Mouse (Mus musculus): ENCODE data around the gene Celf2.

DNA sequence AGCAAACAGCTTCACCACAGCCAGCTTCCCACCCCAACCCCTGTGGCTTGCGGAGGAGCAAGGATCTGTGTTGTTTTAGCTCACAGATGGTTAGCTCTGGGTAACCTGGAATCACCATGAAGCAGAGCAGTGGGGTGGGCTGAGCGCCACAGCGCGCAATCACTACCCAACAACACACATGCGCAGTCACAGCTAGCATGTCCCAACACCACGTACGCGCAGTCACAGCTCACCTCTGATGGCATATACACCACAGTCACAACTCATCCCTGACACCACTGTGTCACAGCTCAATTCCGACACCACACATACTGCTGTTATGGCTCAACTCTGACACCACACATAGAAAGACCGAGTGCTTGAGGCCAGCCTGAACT is 985.5 kb downstream of the Celf2 start:
- TF ChIP-seq CTCF (IDR thresholded peaks at IDR 0.05; ENCODE audit: low read depth, low read length): no peak
- TF ChIP-seq POLR2A (IDR thresholded peaks at IDR 0.05; ENCODE audit: borderline replicate concordance, low read depth, low read length): no peak

All from bone marrow macrophage, adult 2 months (primary cell).